Comparison of ENCODE assay signal across 7 mouse cellular contexts in the genomic region with DNA sequence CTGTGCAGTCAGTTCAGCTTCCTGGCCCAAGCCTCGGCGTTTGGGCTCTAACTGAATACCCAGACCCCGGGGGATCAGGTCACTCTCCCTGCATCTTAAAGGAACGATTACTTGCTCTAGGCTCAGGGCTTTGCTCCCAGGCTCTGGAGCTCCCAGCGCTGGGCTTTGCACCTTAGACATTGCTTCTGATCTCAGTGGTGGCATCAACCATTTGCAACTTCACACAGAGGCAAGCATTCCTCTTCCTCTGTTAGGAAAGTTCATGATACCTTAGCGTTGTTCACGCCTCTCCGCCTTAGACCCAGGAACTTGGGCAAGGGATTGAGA. TPM values are rescaled to one million over a fixed set of nuclear protein-coding genes. Genes with fewer than 3 reads are reported as not detected.
DNase-seq lines count a peak whose midpoint lies in the region; ATAC-seq and TF ChIP-seq lines count a peak whose summit lies in the region.

No protein-coding gene starts in this region.

- H3K27ac ChIP-seq in lung, embryonic 15.5 days, result no peak overlapping the region
- H3K27ac ChIP-seq in forebrain, embryonic 16.5 days (ENCODE audit: low read length), result no peak overlapping the region
- H3K27ac ChIP-seq in limb, embryonic 15.5 days, result no peak overlapping the region

- no peak for ATAC-seq in lung, embryonic 15.5 days (ENCODE audit: borderline replicate concordance, extremely low read depth, low FRiP score, low TSS enrichment)
- ATAC-seq in forebrain, embryonic 16.5 days, result no peak
- ATAC-seq in limb, embryonic 15.5 days (ENCODE audit: insufficient number of reproducible peaks, low FRiP score, low TSS enrichment, low read depth), result no peak

- WGBS in lung, embryonic 15.5 days, result 17% methylated on average over 8 of the region's 8 CpGs
- WGBS in forebrain, embryonic 16.5 days, result 15% methylated on average over 8 of the region's 8 CpGs
- 13% methylated on average over 8 of the region's 8 CpGs for WGBS in limb, embryonic 15.5 days
- 23% methylated on average over 8 of the region's 8 CpGs for WGBS in lung, adult 2 months

- TF ChIP-seq CTCF in lung, adult 2 months (IDR thresholded peaks at IDR 0.05; ENCODE audit: insufficient read depth, low read length), result no peak

- peak overlapping the region; percentile 57 for H3K4me2 ChIP-seq in lung, embryonic 15.5 days
- H3K4me2 ChIP-seq in forebrain, embryonic 16.5 days (ENCODE audit: low read length), result peak overlapping the region; percentile 73; the same call in 1 of the 2 replicates
- H3K4me2 ChIP-seq in limb, embryonic 15.5 days, result peak overlapping the region; percentile 80

- peaks cover 14% of the 10 kb centered on the region for H3K4me1 ChIP-seq in lung, embryonic 15.5 days
- peaks cover 12% of the 10 kb centered on the region for H3K4me1 ChIP-seq in forebrain, embryonic 16.5 days (replicated peaks; ENCODE audit: control insufficient read depth, insufficient read depth, low read length)
- peaks cover 13% of the 10 kb centered on the region for H3K4me1 ChIP-seq in limb, embryonic 15.5 days
- H3K4me1 ChIP-seq in lung, adult 2 months (ENCODE audit: control insufficient read depth, insufficient read depth, low read length), result peaks cover 5% of the 10 kb centered on the region; the same call in 1 of the 2 replicates

- no peak for TF ChIP-seq POLR2A in lung, adult 2 months (IDR thresholded peaks at IDR 0.05; ENCODE audit: borderline replicate concordance, extremely low read depth, low read depth, low read length)

- no peaks in the 10 kb centered on the region for H3K36me3 ChIP-seq in lung, embryonic 15.5 days
- H3K36me3 ChIP-seq in forebrain, embryonic 16.5 days (ENCODE audit: control insufficient read depth, insufficient read depth), result no peaks in the 10 kb centered on the region
- H3K36me3 ChIP-seq in limb, embryonic 15.5 days, result no peaks in the 10 kb centered on the region

- H3K4me3 ChIP-seq in lung, embryonic 15.5 days, result peak overlapping the region; percentile 29; the same call in 1 of the 2 replicates
- no peak overlapping the region; the same call in 1 of the 2 replicates for H3K4me3 ChIP-seq in forebrain, embryonic 16.5 days (replicated peaks; ENCODE audit: low read length)
- H3K4me3 ChIP-seq in limb, embryonic 15.5 days, result peak overlapping the region; percentile 40; the same call in 1 of the 2 replicates
- no peak overlapping the region for H3K4me3 ChIP-seq in lung, adult 2 months (replicated peaks; ENCODE audit: extremely low read depth, low read depth, low read length)

- H3K27me3 ChIP-seq in lung, embryonic 15.5 days, result peaks cover 49% of the 10 kb centered on the region
- H3K27me3 ChIP-seq in forebrain, embryonic 16.5 days (replicated peaks; ENCODE audit: control insufficient read depth, insufficient read depth, low read length), result peaks cover 14% of the 10 kb centered on the region
- peaks cover 32% of the 10 kb centered on the region for H3K27me3 ChIP-seq in limb, embryonic 15.5 days

- no peak overlapping the region for H3K9ac ChIP-seq in lung, embryonic 15.5 days
- H3K9ac ChIP-seq in forebrain, embryonic 16.5 days (replicated peaks; ENCODE audit: low read depth, low read length), result no peak overlapping the region
- no peak overlapping the region for H3K9ac ChIP-seq in limb, embryonic 15.5 days

- DNase-seq in lung, adult 18-20 months, result no peak
- no peak for DNase-seq in thymus, adult 18-20 months
- DNase-seq in lung, adult 2 months, result no peak
- no peak for DNase-seq in left cerebral cortex, adult 9 months (ENCODE audit: low spot score in 2 of 2)

- no peaks in the 10 kb centered on the region for H3K9me3 ChIP-seq in lung, embryonic 15.5 days
- no peaks in the 10 kb centered on the region for H3K9me3 ChIP-seq in forebrain, embryonic 16.5 days (ENCODE audit: control insufficient read depth, low read length)
- no peaks in the 10 kb centered on the region for H3K9me3 ChIP-seq in limb, embryonic 15.5 days

RNA-seq across cellular contexts. Expression of gene Nt5c1a, which starts 0.8 kb away (rescaled TPM):
- polyA plus RNA-seq in lung, embryonic 15.5 days (2015; fragmentation: Nextera tagmentation; extraction: Ambion mirVana), result not detected in 2 replicates
- polyA plus RNA-seq in forebrain, embryonic 16.5 days (2015; fragmentation: Nextera tagmentation; extraction: Ambion mirVana), result not detected in 2 replicates
- 0.14 TPM in 1 of 2 replicates, not detected in the other for polyA plus RNA-seq in limb, embryonic 15.5 days (2015; fragmentation: Nextera tagmentation; extraction: Ambion mirVana)
- 0.69 and 0.77 TPM in 2 replicates for polyA plus RNA-seq in lung, adult 2 months (2012; rRNA removed)

RNA-seq across cellular contexts. Expression of gene Hpcal4, which starts 19.0 kb away (rescaled TPM):
- polyA plus RNA-seq in lung, embryonic 15.5 days (2015; fragmentation: Nextera tagmentation; extraction: Ambion mirVana), result 0.28 and 0.37 TPM in 2 replicates
- polyA plus RNA-seq in forebrain, embryonic 16.5 days (2015; fragmentation: Nextera tagmentation; extraction: Ambion mirVana), result 30.6 and 55.7 TPM in 2 replicates
- 0.46 and 0.50 TPM in 2 replicates for polyA plus RNA-seq in limb, embryonic 15.5 days (2015; fragmentation: Nextera tagmentation; extraction: Ambion mirVana)
- polyA plus RNA-seq in lung, adult 2 months (2012; rRNA removed), result 2.6 and 2.8 TPM in 2 replicates

RNA-seq across cellular contexts. Expression of gene Heyl, which starts 31.3 kb away (rescaled TPM):
- 30.0 TPM in 2 replicates for polyA plus RNA-seq in lung, embryonic 15.5 days (2015; fragmentation: Nextera tagmentation; extraction: Ambion mirVana)
- 4.5 and 5.3 TPM in 2 replicates for polyA plus RNA-seq in forebrain, embryonic 16.5 days (2015; fragmentation: Nextera tagmentation; extraction: Ambion mirVana)
- polyA plus RNA-seq in limb, embryonic 15.5 days (2015; fragmentation: Nextera tagmentation; extraction: Ambion mirVana), result 11.0 and 15.6 TPM in 2 replicates
- 17.9 and 18.0 TPM in 2 replicates for polyA plus RNA-seq in lung, adult 2 months (2012; rRNA removed)

Comparison
In these comparisons a context has a peak if more than half of its experiments do, and no peak if none do; other contexts are left out.
1. H3K4me3 ChIP-seq: peak in lung, embryonic 15.5 days (single experiment) and limb, embryonic 15.5 days (single experiment); none in forebrain, embryonic 16.5 days (single experiment) and lung, adult 2 months (single experiment).
2. Peak in every context shown above with its lines, with median percentiles within 50 percentile points of each other: H3K4me2 ChIP-seq.